Mouse (Mus musculus) CH12.LX (cell line): ENCODE measurements at regions not wholly inside any gene's neighbourhood (a gene's known extent, or its start where the extent isn't known, plus 50 kb on each side); places are given as distances from the start of the nearest gene placed in this dataset.

ENCODE experiments used
- DNase-seq: peaks from one replicate; pipeline ENCODE4 v3.0.0-alpha.2; 2013; ENCODE audit errors: extremely low read depth
- H3K27ac ChIP-seq: 2 replicates; pipeline ENCODE4 v1.5.1; 2012; ENCODE audit warnings: low read depth, mild to moderate bottlenecking, control low read depth, moderate library complexity; ENCODE audit not compliant: insufficient read depth
- H3K27me3 ChIP-seq: replicated peaks from 2 replicates; pipeline ENCODE3; 2012; ENCODE audit warnings: inconsistent platforms
- H3K36me3 ChIP-seq, 2 experiments: replicated peaks in 1 of 2; 2 replicates each; pipeline versions ENCODE3 to v1.6.1; 2012; ENCODE audit warnings: inconsistent platforms in 1 of 2, low read length in 1 of 2, mild to moderate bottlenecking in 1 of 2, mixed read lengths in 1 of 2, moderate library complexity in 1 of 2; ENCODE audit not compliant: control insufficient read depth in 1 of 2, insufficient read depth in 1 of 2
- H3K4me1 ChIP-seq, 2 experiments: 2 replicates each; pipeline ENCODE4 v1.6.1; 2012; ENCODE audit warnings: inconsistent platforms in 1 of 2, moderate library complexity in 1 of 2; ENCODE audit not compliant: insufficient read depth in 2 of 2, control insufficient read depth in 1 of 2
- H3K4me2 ChIP-seq: 2 replicates; pipeline ENCODE4 v1.6.1; 2012; ENCODE audit warnings: low read depth, mild to moderate bottlenecking, control low read depth; ENCODE audit not compliant: poor library complexity, insufficient read depth, severe bottlenecking
- H3K4me3 ChIP-seq, 3 experiments: fragments of 150-350 bp in 1 of 3; sonication (generic) in 1 of 3; replicated peaks in 1 of 3; 2 replicates each; pipeline versions ENCODE3 to v1.5.1; 2011 to 2012; ENCODE audit warnings: low read depth in 2 of 3, low read length in 2 of 3, mild to moderate bottlenecking in 2 of 3, moderate library complexity in 2 of 3, control low read depth in 1 of 3, improper control_type of control experiment in 1 of 3, inconsistent platforms in 1 of 3, mixed read lengths in 1 of 3; ENCODE audit not compliant: poor library complexity in 1 of 3
- H3K79me2 ChIP-seq: replicated peaks from 2 replicates; pipeline ENCODE4 v1.6.1; 2012; ENCODE audit warnings: mild to moderate bottlenecking, moderate library complexity; ENCODE audit not compliant: control insufficient read depth, poor library complexity, insufficient read depth, severe bottlenecking; ENCODE audit errors: extremely low read depth
- H3K9ac ChIP-seq: 2 replicates; pipeline ENCODE4 v1.6.1; 2012; ENCODE audit warnings: low read depth, mild to moderate bottlenecking, control low read depth, moderate library complexity; ENCODE audit not compliant: insufficient read depth
- H3K9me3 ChIP-seq: replicated peaks from 2 replicates; pipeline ENCODE3; 2012; ENCODE audit warnings: low read length, inconsistent platforms, mixed read lengths
- CHD1 ChIP-seq: IDR thresholded peaks from 2 replicates; pipeline ENCODE4 v1.6.1; 2012; ENCODE audit warnings: low read depth, low read length, improper control_type of control experiment, inconsistent platforms
- CHD2 ChIP-seq: IDR thresholded peaks from 2 replicates; pipeline ENCODE4 v1.6.1; 2011; ENCODE audit warnings: low read length, improper control_type of control experiment
- CTCF ChIP-seq, 2 experiments: IDR thresholded peaks in 1 of 2; conservative IDR thresholded peaks in 1 of 2; 2 replicates each; pipeline ENCODE4 v1.5.1; 2011 to 2012; ENCODE audit warnings: low read depth in 2 of 2, low read length in 2 of 2, improper control_type of control experiment in 1 of 2, inconsistent platforms in 1 of 2, mild to moderate bottlenecking in 1 of 2, moderate library complexity in 1 of 2
- ELF1 ChIP-seq: IDR thresholded peaks from 2 replicates; pipeline ENCODE4 v1.6.1; 2014; ENCODE audit warnings: low read depth, mild to moderate bottlenecking, inconsistent platforms, low read length, improper control_type of control experiment
- EP300 ChIP-seq: IDR thresholded peaks from 2 replicates; pipeline ENCODE4 v1.6.1; 2011; ENCODE audit warnings: low read length, improper control_type of control experiment
- GABPA ChIP-seq: IDR thresholded peaks from 2 replicates; pipeline ENCODE4 v1.6.1; 2012; ENCODE audit warnings: low read depth, low read length, improper control_type of control experiment, inconsistent platforms; ENCODE audit not compliant: insufficient replicate concordance
- HCFC1 ChIP-seq: IDR thresholded peaks from 2 replicates; pipeline ENCODE4 v1.6.1; 2012; ENCODE audit warnings: low read depth, mild to moderate bottlenecking, inconsistent platforms, low read length, improper control_type of control experiment
- IRF4 ChIP-seq: IDR thresholded peaks from 2 replicates; pipeline ENCODE4 v1.6.1; 2014; ENCODE audit warnings: low read depth, mild to moderate bottlenecking, inconsistent platforms, low read length, improper control_type of control experiment
- MEF2A ChIP-seq: IDR thresholded peaks from 2 replicates; pipeline ENCODE4 v1.6.1; 2014; ENCODE audit warnings: low read depth, mild to moderate bottlenecking, inconsistent platforms, low read length, improper control_type of control experiment, borderline replicate concordance
- MYC ChIP-seq: IDR thresholded peaks from 2 replicates; pipeline ENCODE4 v1.6.1; 2011; ENCODE audit warnings: low read depth, mild to moderate bottlenecking, improper control_type of control experiment, low read length
- PAX5 ChIP-seq: IDR thresholded peaks from 2 replicates; pipeline ENCODE4 v1.6.1; 2012; ENCODE audit warnings: low read length, inconsistent platforms, mixed read lengths
- POLR2A ChIP-seq: IDR thresholded peaks from 2 replicates; pipeline ENCODE4 v1.6.1; 2011; ENCODE audit warnings: low read depth, mild to moderate bottlenecking, improper control_type of control experiment, low read length
- RAD21 ChIP-seq: IDR thresholded peaks from 2 replicates; pipeline ENCODE4 v1.6.1; 2011; ENCODE audit warnings: low read depth, mild to moderate bottlenecking, low read length, improper control_type of control experiment, moderate library complexity
- UBTF ChIP-seq: IDR thresholded peaks from 2 replicates; pipeline ENCODE4 v1.6.1; 2012; ENCODE audit warnings: low read depth, mild to moderate bottlenecking, inconsistent platforms, low read length, improper control_type of control experiment, moderate library complexity
- USF1 ChIP-seq: IDR thresholded peaks from 2 replicates; pipeline ENCODE4 v1.6.1; 2014; ENCODE audit warnings: low read depth, mild to moderate bottlenecking, inconsistent platforms, low read length, improper control_type of control experiment
- USF2 ChIP-seq: conservative IDR thresholded peaks from 2 replicates; pipeline ENCODE4 v1.6.1; 2011; ENCODE audit warnings: low read depth, low read length, improper control_type of control experiment
- ZC3H11A ChIP-seq: IDR thresholded peaks from 2 replicates; pipeline ENCODE4 v1.6.1; 2012; ENCODE audit warnings: low read depth, mild to moderate bottlenecking, inconsistent platforms, low read length, improper control_type of control experiment
- ZMIZ1 ChIP-seq: IDR thresholded peaks from 2 replicates; pipeline ENCODE4 v1.6.1; 2012; ENCODE audit warnings: low read depth, mild to moderate bottlenecking, inconsistent platforms, low read length, improper control_type of control experiment
- dilution Hi-C: fragments of 300-500 bp; cut with MboI; formaldehyde crosslinking; loops from 2 replicates; pipeline ENCODE4 v1.14.3; 2020; ENCODE audit warnings: low sequenced_read_pairs; ENCODE audit not compliant: extremely low pct_unique_long_range_greater_than_20kb, extremely low pct_ligation_motif_present
- in situ Hi-C: fragments of 300-500 bp; cut with MboI; formaldehyde crosslinking; loops from 3 replicates; pipeline ENCODE4 v1.14.3; 2019; ENCODE audit warnings: low sequenced_read_pairs, low pct_ligation_motif_present, low pct_unique_long_range_greater_than_20kb, mixed read lengths

DNA sequence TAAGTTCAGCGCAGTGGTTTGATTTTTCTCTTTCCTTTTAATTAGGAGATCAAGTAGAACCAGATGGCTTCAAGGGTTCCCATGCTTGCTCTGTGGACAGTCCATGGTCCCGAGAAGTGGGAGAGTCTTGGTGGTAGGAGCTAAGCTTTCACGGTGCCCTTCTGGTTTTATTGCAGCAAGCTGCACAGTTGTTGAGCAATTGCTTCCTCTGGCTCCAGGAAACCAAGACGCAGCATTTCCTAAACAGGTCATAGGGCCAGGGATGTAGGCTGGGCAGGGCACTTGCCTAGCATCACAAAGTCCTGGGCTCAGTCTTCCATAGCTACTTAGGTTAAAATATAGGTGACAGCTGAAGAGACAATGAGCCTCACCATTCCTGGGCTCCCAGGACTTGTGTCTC is 318.2 kb downstream of the Agtpbp1 start:
- H3K4me2 ChIP-seq = no peak overlapping the region
- dilution Hi-C loops = no loop called here

DNA sequence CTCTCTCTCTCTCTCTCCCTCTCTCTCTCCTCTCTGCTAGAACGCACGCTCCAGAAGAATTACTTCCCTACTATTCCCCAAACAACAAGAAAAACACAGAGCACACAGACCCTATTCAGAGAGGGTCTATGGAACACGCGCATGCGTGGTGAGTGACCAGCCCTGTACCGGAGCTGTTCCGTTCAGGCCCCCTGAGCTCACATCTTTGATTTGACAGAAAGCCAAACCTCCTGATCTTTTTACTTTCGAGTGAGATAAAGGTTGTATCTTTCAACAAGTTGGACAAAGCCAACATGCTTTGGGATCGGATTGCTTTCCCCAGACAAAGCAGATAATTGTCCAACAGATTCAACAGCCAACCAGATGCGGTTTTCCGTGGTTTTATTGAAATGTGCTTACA is 320.9 kb downstream of the Agtpbp1 start:
- no peaks in the 10 kb centered on the region for H3K27me3 ChIP-seq
- dilution Hi-C loops = no loop called here
- no peak overlapping the region for H3K4me2 ChIP-seq
- no peak overlapping the region for H3K27ac ChIP-seq
- peaks cover 69% of the 10 kb centered on the region for H3K9me3 ChIP-seq
- no peak overlapping the region for H3K4me3 ChIP-seq
- no peaks in the 10 kb centered on the region for H3K79me2 ChIP-seq
- in situ Hi-C loops = no loop called here
- H3K36me3 ChIP-seq = no peaks in the 10 kb centered on the region
- TF ChIP-seq ELF1 (no peak), CTCF (conservative IDR thresholded peaks at IDR 0.05 in 1 of 2, IDR thresholded peaks at IDR 0.05 in 1 of 2; ENCODE audit: low read depth in 2 of 2, low read length in 2 of 2) (no peak), UBTF (no peak), ZC3H11A (no peak), ZMIZ1 (no peak), POLR2A (no peak), EP300 (no peak), RAD21 (no peak), MYC (no peak), CHD1 (no peak), CHD2 (no peak), MEF2A (no peak), USF1 (no peak)
- no peaks in the 10 kb centered on the region for H3K4me1 ChIP-seq
- no peak overlapping the region for H3K9ac ChIP-seq
- DNase-seq = no peak

More for the DNA sequence above, 318.2 kb downstream of the Agtpbp1 start:
- Histone ChIP-seq H3K9ac (no peak overlapping the region), H3K4me3 (no peak overlapping the region), H3K27me3 (no peaks in the 10 kb centered on the region), H3K9me3 (peaks cover 79% of the 10 kb centered on the region), H3K27ac (no peak overlapping the region), H3K36me3 (no peaks in the 10 kb centered on the region)
- DNase-seq = no peak
- in situ Hi-C loops = no loop called here
- TF ChIP-seq UBTF (no peak), EP300 (no peak), PAX5 (no peak), RAD21 (no peak), POLR2A (no peak), MYC (no peak), HCFC1 (no peak)
- TF ChIP-seq, all 38 proteins: peak for 0
- H3K79me2 ChIP-seq = no peaks in the 10 kb centered on the region
- no peaks in the 10 kb centered on the region for H3K4me1 ChIP-seq

DNA sequence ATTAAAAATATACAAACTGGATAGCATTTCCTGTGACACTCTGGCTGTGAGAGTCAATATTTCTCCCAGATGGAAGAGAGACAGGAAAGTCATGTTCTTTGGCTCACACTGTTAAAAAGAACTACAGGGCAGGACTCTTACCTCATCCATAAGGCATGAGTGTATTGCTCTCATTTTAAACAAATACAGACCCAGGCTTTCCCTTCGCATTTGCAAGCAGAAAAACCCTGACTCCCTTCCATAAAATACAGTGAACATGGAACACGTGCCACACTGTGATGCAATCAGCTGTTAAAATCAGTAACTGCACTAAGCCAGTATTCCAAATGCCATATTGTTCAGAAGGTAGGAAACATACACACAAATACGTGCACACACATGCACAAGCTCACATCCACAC is 323.1 kb downstream of the Agtpbp1 start:
- no peak overlapping the region for H3K4me3 ChIP-seq
- H3K9me3 ChIP-seq = peaks cover 72% of the 10 kb centered on the region
- no peak for DNase-seq
- dilution Hi-C loops = no loop called here
- H3K4me1 ChIP-seq = no peaks in the 10 kb centered on the region
- in situ Hi-C loops = no loop called here
- no peak overlapping the region for H3K9ac ChIP-seq
- H3K4me2 ChIP-seq = no peak overlapping the region
- H3K27me3 ChIP-seq = no peaks in the 10 kb centered on the region
- TF ChIP-seq CTCF (conservative IDR thresholded peaks at IDR 0.05 in 1 of 2, IDR thresholded peaks at IDR 0.05 in 1 of 2; ENCODE audit: low read depth in 2 of 2, low read length in 2 of 2) (no peak), ELF1 (no peak), CHD1 (no peak), CHD2 (no peak), IRF4 (no peak), MEF2A (no peak), EP300 (no peak), RAD21 (no peak), USF1 (no peak), ZMIZ1 (no peak), USF2 (no peak), GABPA (no peak), POLR2A (no peak)
- no peak overlapping the region for H3K27ac ChIP-seq
- H3K79me2 ChIP-seq = no peaks in the 10 kb centered on the region
- no peaks in the 10 kb centered on the region for H3K36me3 ChIP-seq
